Mouse (Mus musculus) MEL (cell line): ENCODE results near the gene Ankk1. TPM values are rescaled to one million over a fixed set of nuclear protein-coding genes. Genes with fewer than 3 reads are reported as not detected.

ENCODE experiments used
- DNase-seq: peaks from one replicate; pipeline ENCODE4 v3.0.0; 2011; ENCODE audit warnings: low read depth, low spot score
- H3K27ac ChIP-seq: 2 replicates; pipeline ENCODE4 v1.5.1; 2012; ENCODE audit warnings: low read depth, mild to moderate bottlenecking, control low read depth, low read length, moderate library complexity; ENCODE audit not compliant: control insufficient read depth
- H3K27me3 ChIP-seq, 2 experiments: fragments of 150-350 bp in 1 of 2; sonication (generic) in 1 of 2; 2 replicates each; pipeline ENCODE4 v1.6.1; 2012; ENCODE audit warnings: low read length in 2 of 2, mild to moderate bottlenecking in 2 of 2, improper control_type of control experiment in 1 of 2, moderate library complexity in 1 of 2; ENCODE audit not compliant: insufficient read depth in 2 of 2, control insufficient read depth in 1 of 2
- H3K36me3 ChIP-seq, 2 experiments: 2 replicates each; pipeline ENCODE4 v1.6.1; 2012 to 2014; ENCODE audit warnings: low read length in 2 of 2, improper control_type of control experiment in 1 of 2, inconsistent platforms in 1 of 2, mild to moderate bottlenecking in 1 of 2; ENCODE audit not compliant: insufficient read depth in 2 of 2, control insufficient read depth in 1 of 2
- H3K4me1 ChIP-seq, 2 experiments: fragments of 150-350 bp in 1 of 2; sonication (generic) in 1 of 2; 2 replicates each; pipeline ENCODE4 v1.6.1; 2012; ENCODE audit warnings: low read length in 2 of 2, improper control_type of control experiment in 1 of 2, mild to moderate bottlenecking in 1 of 2; ENCODE audit not compliant: insufficient read depth in 2 of 2, control insufficient read depth in 1 of 2
- H3K4me3 ChIP-seq, 2 experiments: fragments of 150-350 bp in 1 of 2; sonication (generic) in 1 of 2; 2 replicates each; pipeline ENCODE4 v1.5.1; 2012; ENCODE audit warnings: low read depth in 2 of 2, low read length in 2 of 2, mild to moderate bottlenecking in 2 of 2, moderate library complexity in 2 of 2, control low read depth in 1 of 2, improper control_type of control experiment in 1 of 2; ENCODE audit not compliant: control insufficient read depth in 1 of 2, insufficient read depth in 1 of 2
- H3K79me2 ChIP-seq: 2 replicates; pipeline ENCODE4 v1.6.1; 2012; ENCODE audit warnings: mild to moderate bottlenecking, low read length, moderate library complexity; ENCODE audit not compliant: control insufficient read depth, poor library complexity, insufficient read depth
- H3K9ac ChIP-seq: 2 replicates; pipeline ENCODE4 v1.6.1; 2012; ENCODE audit warnings: low read depth, mild to moderate bottlenecking, control low read depth, low read length, moderate library complexity; ENCODE audit not compliant: control insufficient read depth, poor library complexity, severe bottlenecking
- H3K9me3 ChIP-seq: fragments of 150-350 bp; sonication (generic); replicated peaks from 2 replicates; pipeline ENCODE4 v1.6.1; 2012; ENCODE audit warnings: mild to moderate bottlenecking, low read length, improper control_type of control experiment, moderate library complexity; ENCODE audit not compliant: insufficient read depth
- CHD1 ChIP-seq: IDR thresholded peaks from 2 replicates; pipeline ENCODE4 v1.6.1; 2012; ENCODE audit warnings: low read depth, mild to moderate bottlenecking, inconsistent platforms, low read length, improper control_type of control experiment
- CTCF ChIP-seq, 3 experiments: IDR thresholded peaks in 2 of 3; conservative IDR thresholded peaks in 1 of 3; 2 replicates each; pipeline ENCODE4 v1.5.1; 2011 to 2012; ENCODE audit warnings: low read length in 3 of 3, low read depth in 2 of 3, mild to moderate bottlenecking in 2 of 3, improper control_type of control experiment in 1 of 3, inconsistent platforms in 1 of 3, mixed read lengths in 1 of 3, moderate library complexity in 1 of 3; ENCODE audit not compliant: control insufficient read depth in 1 of 3, insufficient read depth in 1 of 3, poor library complexity in 1 of 3, severe bottlenecking in 1 of 3
- E2F4 ChIP-seq: IDR thresholded peaks from 2 replicates; pipeline ENCODE4 v1.6.1; 2011; ENCODE audit warnings: low read depth, low read length, improper control_type of control experiment, borderline replicate concordance
- ELF1 ChIP-seq: IDR thresholded peaks from 2 replicates; pipeline ENCODE4 v1.6.1; 2014; ENCODE audit warnings: low read depth, mild to moderate bottlenecking, inconsistent platforms, low read length, improper control_type of control experiment, moderate library complexity
- EP300 ChIP-seq, 2 experiments: IDR thresholded peaks; 2 replicates each; pipeline ENCODE4 v1.6.1; 2011; ENCODE audit warnings: improper control_type of control experiment in 2 of 2, low read length in 2 of 2, low read depth in 1 of 2, mild to moderate bottlenecking in 1 of 2
- ETS1 ChIP-seq: IDR thresholded peaks from 2 replicates; pipeline ENCODE4 v1.6.1; 2012; ENCODE audit warnings: low read depth, mild to moderate bottlenecking, inconsistent platforms, low read length, improper control_type of control experiment, moderate library complexity
- JUND ChIP-seq: IDR thresholded peaks from 2 replicates; pipeline ENCODE4 v1.6.1; 2011; ENCODE audit warnings: low read depth, mild to moderate bottlenecking, improper control_type of control experiment, low read length
- MAX ChIP-seq: IDR thresholded peaks from 2 replicates; pipeline ENCODE4 v1.6.1; 2011; ENCODE audit warnings: low read length, improper control_type of control experiment
- MAZ ChIP-seq: IDR thresholded peaks from 2 replicates; pipeline ENCODE4 v1.6.1; 2012; ENCODE audit warnings: low read depth, mild to moderate bottlenecking, inconsistent platforms, low read length, improper control_type of control experiment
- MYB ChIP-seq: IDR thresholded peaks from 2 replicates; pipeline ENCODE4 v1.6.1; 2011; ENCODE audit warnings: mild to moderate bottlenecking, low read depth, low read length, improper control_type of control experiment
- MYC ChIP-seq: IDR thresholded peaks from 2 replicates; pipeline ENCODE4 v1.6.1; 2011; ENCODE audit warnings: low read depth, mild to moderate bottlenecking, low read length, improper control_type of control experiment, moderate library complexity
- NELFE ChIP-seq: IDR thresholded peaks from 2 replicates; pipeline ENCODE4 v1.6.1; 2011; ENCODE audit warnings: low read depth, low read length, improper control_type of control experiment
- NRF1 ChIP-seq: IDR thresholded peaks from 2 replicates; pipeline ENCODE4 v1.6.1; 2014; ENCODE audit warnings: low read depth, mild to moderate bottlenecking, inconsistent platforms, low read length, improper control_type of control experiment, moderate library complexity; ENCODE audit not compliant: poor library complexity, insufficient read depth, severe bottlenecking
- POLR2A ChIP-seq, 2 experiments: IDR thresholded peaks; 2 replicates each; pipeline ENCODE4 v1.6.1; 2011 to 2012; ENCODE audit warnings: low read length in 2 of 2, mild to moderate bottlenecking in 2 of 2, control low read depth in 1 of 2, improper control_type of control experiment in 1 of 2, low read depth in 1 of 2, moderate library complexity in 1 of 2; ENCODE audit not compliant: control insufficient read depth in 1 of 2, insufficient read depth in 1 of 2, poor library complexity in 1 of 2
- POLR2AphosphoS2 ChIP-seq: IDR thresholded peaks from 2 replicates; pipeline ENCODE4 v1.6.1; 2011; ENCODE audit warnings: low read length, improper control_type of control experiment
- SIN3A ChIP-seq: IDR thresholded peaks from 2 replicates; pipeline ENCODE4 v1.6.1; 2012; ENCODE audit warnings: low read length, improper control_type of control experiment, inconsistent platforms
- SMC3 ChIP-seq: IDR thresholded peaks from 2 replicates; pipeline ENCODE4 v1.6.1; 2011; ENCODE audit warnings: low read depth, low read length, improper control_type of control experiment
- TAL1 ChIP-seq: IDR thresholded peaks from 2 replicates; pipeline ENCODE4 v1.6.1; 2012; ENCODE audit warnings: mild to moderate bottlenecking, inconsistent platforms, low read length, moderate library complexity, mixed read lengths
- USF2 ChIP-seq, 2 experiments: IDR thresholded peaks; 2 replicates each; pipeline ENCODE4 v1.6.1; 2011 to 2012; ENCODE audit warnings: improper control_type of control experiment in 2 of 2, low read length in 2 of 2, borderline replicate concordance in 1 of 2, inconsistent platforms in 1 of 2, low read depth in 1 of 2, mild to moderate bottlenecking in 1 of 2; ENCODE audit not compliant: insufficient read depth in 1 of 2
- ZMIZ1 ChIP-seq: IDR thresholded peaks from 2 replicates; pipeline ENCODE4 v1.6.1; 2012; ENCODE audit warnings: low read depth, mild to moderate bottlenecking, inconsistent platforms, low read length, improper control_type of control experiment, moderate library complexity
- polyA plus RNA-seq, 2 experiments: library from polyadenylated mRNA; stranded (reverse) in 1 of 2; unstranded in 1 of 2; fragments of >175 nt in 1 of 2; fragments of >200 nt in 1 of 2; gene quantifications; 2 replicates each; pipeline versions ENCODE4 v1.2.1 to v1.2.4; 2012; ENCODE audit warnings: low replicate concordance in 2 of 2, low read depth in 1 of 2; ENCODE audit not compliant: insufficient read length in 2 of 2, insufficient read depth in 1 of 2, missing spikeins in 1 of 2
- total RNA-seq: library from RNA; depleted of rRNA; stranded (reverse); fragments of 300-350 nt; gene quantifications from 2 replicates; pipeline ENCODE4 v1.2.3, GENCODE M21; 2012

Ankk1 gene
- total and polyA plus RNA-seq, 3 experiments, result not detected

DNA sequence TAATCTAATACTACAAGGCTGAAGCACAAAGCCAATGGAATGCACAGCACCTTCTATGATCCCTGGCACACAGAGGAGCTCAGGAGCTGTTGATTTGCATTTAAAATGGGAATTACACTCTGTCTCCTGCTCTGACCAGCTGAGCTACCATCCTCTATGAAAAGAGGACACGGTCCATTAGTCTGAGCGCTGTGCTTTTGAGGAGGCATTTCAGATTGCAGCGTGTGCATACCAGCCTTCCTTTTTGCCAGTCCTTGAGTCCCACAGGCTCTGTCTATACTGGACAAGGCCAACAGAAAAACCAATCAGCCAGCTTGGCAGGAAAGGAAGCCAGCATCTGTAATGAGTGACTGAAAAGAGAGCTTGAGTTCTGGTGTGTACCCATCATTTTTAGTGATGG lies 42.8 kb downstream of the Ankk1 start:
- no peaks in the 10 kb centered on the region for H3K79me2 ChIP-seq
- no peaks in the 10 kb centered on the region for H3K9me3 ChIP-seq
- H3K27ac ChIP-seq, result no peak overlapping the region
- no peak for TF ChIP-seq E2F4
- no peak for TF ChIP-seq NRF1
- no peak for TF ChIP-seq ZMIZ1
- TF ChIP-seq NELFE, result no peak
- no peak for TF ChIP-seq MAX
- TF ChIP-seq SIN3A, result no peak
- TF ChIP-seq MYB, result no peak
- TF ChIP-seq ELF1, result no peak
- TF ChIP-seq TAL1, result no peak
- TF ChIP-seq, all 39 proteins: peak for 0
- no peak for DNase-seq
- Histone ChIP-seq H3K4me3 (no peak overlapping the region), H3K4me1 (no peaks in the 10 kb centered on the region), H3K27me3 (no peaks in the 10 kb centered on the region), H3K9ac (no peak overlapping the region), H3K36me3 (no peaks in the 10 kb centered on the region)

DNA sequence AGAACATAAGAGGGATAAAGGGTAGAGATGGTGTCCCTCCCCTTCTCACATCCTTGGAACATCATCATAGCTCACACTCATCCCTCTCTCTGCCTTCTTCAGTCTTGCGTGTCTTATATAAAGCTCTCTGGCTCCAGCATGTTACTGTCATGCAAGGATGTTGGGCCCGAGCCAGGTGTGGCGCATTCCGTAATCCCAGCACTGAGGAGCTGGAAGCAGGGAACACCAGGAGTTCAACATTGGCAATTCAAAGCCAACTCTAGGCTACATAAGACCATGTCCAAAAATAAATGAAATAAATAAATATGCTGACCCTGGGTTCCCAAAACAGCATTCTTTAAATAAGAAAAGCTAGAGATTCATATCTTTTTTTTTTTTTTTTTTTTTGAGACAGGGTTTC lies 46.9 kb downstream of the Ankk1 start:
- no peaks in the 10 kb centered on the region for H3K27me3 ChIP-seq
- H3K9me3 ChIP-seq, result no peaks in the 10 kb centered on the region
- H3K36me3 ChIP-seq, result no peaks in the 10 kb centered on the region
- H3K9ac ChIP-seq, result no peak overlapping the region
- no peak for DNase-seq
- no peak overlapping the region for H3K4me3 ChIP-seq
- H3K4me1 ChIP-seq, result no peaks in the 10 kb centered on the region
- TF ChIP-seq JUND, result no peak
- TF ChIP-seq MYC, result no peak
- no peak for TF ChIP-seq CHD1
- no peak for TF ChIP-seq MAZ
- TF ChIP-seq MAX, result no peak
- no peak for TF ChIP-seq EP300 (IDR thresholded peaks at IDR 0.05; ENCODE audit: low read depth in 1 of 2, low read length in 2 of 2)
- TF ChIP-seq POLR2A (IDR thresholded peaks at IDR 0.05; ENCODE audit: control insufficient read depth in 1 of 2, insufficient read depth in 1 of 2, low read depth in 1 of 2, low read length in 2 of 2, poor library complexity in 1 of 2), result no peak
- no peak for TF ChIP-seq TAL1
- no peak for TF ChIP-seq CTCF (IDR thresholded peaks at IDR 0.05 in 2 of 3, conservative IDR thresholded peaks at IDR 0.05 in 1 of 3; ENCODE audit: control insufficient read depth in 1 of 3, insufficient read depth in 1 of 3, low read depth in 2 of 3, low read length in 3 of 3, poor library complexity in 1 of 3, severe bottlenecking in 1 of 3)
- no peak overlapping the region for H3K27ac ChIP-seq
- no peaks in the 10 kb centered on the region for H3K79me2 ChIP-seq

DNA sequence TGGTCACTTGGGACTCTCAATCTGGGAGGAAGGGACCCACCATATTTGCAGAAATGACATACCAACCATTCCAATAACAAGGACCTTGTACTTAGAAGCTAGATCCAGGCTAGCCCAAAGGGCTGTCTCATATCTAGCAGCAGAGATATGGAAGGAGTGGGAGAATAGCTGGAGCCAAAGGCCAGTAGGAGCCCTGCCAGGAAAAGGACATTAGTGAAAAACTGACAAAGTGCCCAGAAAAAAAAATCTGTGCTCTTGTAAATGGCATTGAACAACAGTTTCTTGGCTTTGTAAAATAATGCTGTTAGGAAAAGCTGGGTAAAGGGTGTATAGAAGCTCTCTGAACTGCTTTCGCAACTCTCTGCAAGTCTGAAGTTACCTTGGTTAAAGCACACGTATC lies 52.9 kb downstream of the Ankk1 start:
- no peaks in the 10 kb centered on the region for H3K79me2 ChIP-seq
- H3K27me3 ChIP-seq, result no peaks in the 10 kb centered on the region
- H3K9me3 ChIP-seq, result no peaks in the 10 kb centered on the region
- H3K4me1 ChIP-seq, result no peaks in the 10 kb centered on the region
- H3K27ac ChIP-seq, result no peak overlapping the region
- H3K4me3 ChIP-seq, result no peak overlapping the region
- TF ChIP-seq ELF1, result no peak
- no peak for TF ChIP-seq POLR2A (IDR thresholded peaks at IDR 0.05; ENCODE audit: control insufficient read depth in 1 of 2, insufficient read depth in 1 of 2, low read depth in 1 of 2, low read length in 2 of 2, poor library complexity in 1 of 2)
- no peak for TF ChIP-seq USF2 (IDR thresholded peaks at IDR 0.05; ENCODE audit: borderline replicate concordance in 1 of 2, insufficient read depth in 1 of 2, low read depth in 1 of 2, low read length in 2 of 2)
- TF ChIP-seq POLR2AphosphoS2, result no peak
- TF ChIP-seq ETS1, result no peak
- TF ChIP-seq SMC3, result no peak
- no peak overlapping the region for H3K9ac ChIP-seq
- no peak for DNase-seq
- H3K36me3 ChIP-seq, result no peaks in the 10 kb centered on the region
